Mouse (Mus musculus): Measurements from ENCODE around the gene Rgs7bp.
A peak's percentile ranks its signal among the peaks of the same experiment; 100 is the strongest.

Rgs7bp gene

DNA sequence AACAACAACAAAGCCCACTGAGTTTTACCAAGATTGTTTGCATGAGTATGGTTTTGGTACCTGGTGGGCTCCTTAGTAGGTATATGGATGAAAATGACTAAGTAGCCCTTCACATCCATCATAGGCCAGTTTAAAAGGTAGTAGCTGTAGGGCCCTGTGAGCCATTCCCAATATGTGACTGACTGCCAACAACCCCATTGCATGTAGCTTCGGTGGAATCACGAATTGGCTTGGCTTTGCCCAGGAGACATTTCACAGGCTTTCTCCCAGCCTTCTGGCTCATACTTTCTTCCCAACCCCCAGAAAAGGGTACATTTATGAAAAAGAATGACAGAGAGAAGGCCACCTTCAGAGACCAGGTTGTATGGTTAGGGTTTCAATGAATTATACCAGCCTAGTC lies 45.8 kb downstream of the Rgs7bp start:
- DNase-seq (ENCODE audit: low read depth, low spot score): no peak

DNA sequence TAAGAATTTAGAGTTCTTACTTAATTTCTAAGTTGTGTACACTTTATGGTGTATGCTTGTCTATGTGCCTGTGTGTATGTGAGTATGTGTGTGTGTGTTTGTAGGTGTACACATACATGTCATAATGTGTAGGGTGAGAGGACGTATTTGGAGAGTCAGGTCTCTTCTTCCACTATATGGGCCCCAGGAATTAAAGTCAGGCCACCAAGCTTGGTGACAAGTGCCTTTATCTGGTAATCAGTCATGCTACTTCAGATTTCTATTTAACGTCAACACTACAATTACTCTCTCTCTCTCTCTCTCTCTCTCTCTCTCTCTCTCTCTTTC lies 51.9 kb downstream of the Rgs7bp start:
- DNase-seq (ENCODE audit: low read depth, low spot score): no peak

DNA sequence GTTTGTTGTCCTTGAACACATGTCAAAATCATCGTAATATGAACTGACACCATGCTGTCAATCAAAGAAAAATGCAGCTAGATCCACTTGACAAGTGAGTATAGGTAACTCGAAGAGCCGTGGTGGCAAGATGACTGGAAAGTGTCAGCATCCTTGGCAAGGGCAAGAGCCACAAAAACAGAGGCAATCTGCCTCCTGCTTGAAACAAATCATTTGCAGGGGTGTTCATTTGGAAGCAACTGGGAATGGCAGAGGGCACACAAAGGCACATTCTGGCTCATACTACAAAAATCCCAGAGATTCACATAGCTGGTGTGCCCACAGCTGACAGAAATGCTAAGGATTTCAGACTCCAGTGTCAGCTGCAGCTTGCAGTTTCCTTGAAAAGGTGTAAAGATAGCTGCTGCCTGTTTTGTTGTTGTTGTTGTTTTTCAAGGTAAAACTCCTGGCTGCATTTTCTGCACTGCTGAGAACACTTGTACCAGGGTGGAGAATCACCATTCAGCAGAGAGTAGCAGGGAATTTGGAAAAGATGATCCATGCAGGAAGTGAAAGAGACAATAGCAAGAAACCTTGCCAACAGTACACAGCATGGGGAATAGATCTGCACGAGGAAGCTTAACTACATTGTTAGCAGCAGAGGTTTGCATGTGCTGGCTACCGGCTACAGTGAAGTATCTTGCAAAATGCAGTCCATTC lies 52.4 kb downstream of the Rgs7bp start:
- no peak for DNase-seq (ENCODE audit: low read depth, low spot score)

DNA sequence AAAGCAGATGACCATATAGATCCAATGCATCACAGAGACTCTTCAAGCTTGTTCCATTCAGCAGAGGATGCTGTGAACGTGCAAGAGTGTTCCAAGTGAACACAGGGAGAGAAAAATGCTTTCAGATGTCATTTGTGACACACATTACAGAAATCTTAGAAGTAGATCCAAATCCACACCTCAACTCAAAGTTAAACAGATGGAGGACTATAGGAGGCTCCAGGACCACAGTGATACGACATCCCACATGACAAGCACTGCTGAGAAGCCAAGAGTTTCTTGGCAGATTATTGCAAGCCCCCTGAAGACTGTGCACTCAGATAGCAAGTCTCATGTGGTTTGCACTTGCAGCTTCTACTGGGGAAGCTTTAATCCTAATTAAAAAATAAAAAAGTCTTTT lies 53.0 kb downstream of the Rgs7bp start:
- DNase-seq (ENCODE audit: low read depth, low spot score): no peak

DNA sequence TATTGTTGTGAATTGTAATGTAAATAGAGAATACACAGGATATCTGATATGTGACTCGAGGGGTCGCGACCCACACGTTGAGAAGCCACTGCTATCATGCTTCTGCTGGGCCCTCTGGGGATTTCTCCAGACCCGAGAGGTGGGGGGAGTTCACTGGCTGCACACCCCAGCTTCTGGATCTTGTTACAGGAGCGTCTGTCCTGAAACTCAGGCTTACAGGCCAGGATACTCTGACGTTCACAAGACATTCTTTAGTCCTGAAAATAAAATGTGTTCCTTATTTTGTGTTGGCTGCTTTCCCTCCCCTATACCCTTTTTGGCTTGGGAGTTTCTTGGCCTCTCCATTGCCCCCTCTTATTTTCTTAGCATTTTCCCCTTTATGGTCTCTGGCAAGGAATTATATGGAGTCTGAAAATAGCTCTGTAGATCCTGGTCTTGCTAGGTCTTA lies 65.9 kb downstream of the Rgs7bp start:
- DNase-seq (ENCODE audit: low read depth, low spot score): no peak

DNA sequence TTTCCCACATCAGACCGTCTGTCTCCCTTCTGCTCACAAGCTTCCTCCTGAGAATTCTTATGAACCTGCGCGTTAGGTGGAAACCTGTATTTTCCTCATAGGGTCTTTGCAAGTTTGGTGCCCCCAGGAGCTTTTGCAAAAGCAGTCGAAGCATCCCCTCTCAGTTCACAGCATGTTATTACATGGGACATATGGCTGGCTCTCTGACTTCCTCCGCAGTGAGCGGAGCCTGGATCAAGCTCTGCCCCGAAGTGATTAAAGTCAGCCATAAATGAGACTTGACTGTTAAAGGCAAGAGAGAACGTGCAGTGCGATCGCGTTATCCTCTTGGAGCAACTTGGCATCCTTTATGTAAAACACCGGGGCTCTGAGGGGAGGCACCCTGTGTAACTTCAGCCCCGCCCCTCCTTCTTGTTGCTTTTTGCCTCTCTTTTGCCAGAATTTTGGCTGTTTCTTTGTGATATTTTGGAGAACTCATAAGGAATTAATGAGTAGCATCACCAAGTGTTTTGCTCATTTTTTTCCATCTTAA lies 66.7 kb downstream of the Rgs7bp start:
- no peak for DNase-seq (ENCODE audit: low read depth, low spot score)

DNA sequence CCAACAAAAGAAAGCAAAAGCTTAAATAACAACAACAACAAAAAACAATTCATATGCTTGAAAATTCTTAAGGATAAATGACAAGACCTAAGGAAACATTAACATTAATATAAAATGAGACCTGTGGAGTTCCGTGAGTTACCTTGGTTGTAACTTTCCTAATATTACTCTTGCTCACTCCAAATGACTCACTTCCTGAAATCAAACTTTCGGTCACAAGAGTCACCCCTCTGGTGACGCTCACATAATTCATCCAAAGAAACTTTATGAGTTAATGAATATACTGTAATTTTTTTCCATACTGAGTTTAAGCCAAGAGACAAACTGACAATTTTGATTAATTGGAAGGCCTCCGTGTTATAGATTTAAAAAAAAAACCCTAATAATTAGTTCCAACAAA lies 69.0 kb downstream of the Rgs7bp start:
- no peak for DNase-seq (ENCODE audit: low read depth, low spot score)

DNA sequence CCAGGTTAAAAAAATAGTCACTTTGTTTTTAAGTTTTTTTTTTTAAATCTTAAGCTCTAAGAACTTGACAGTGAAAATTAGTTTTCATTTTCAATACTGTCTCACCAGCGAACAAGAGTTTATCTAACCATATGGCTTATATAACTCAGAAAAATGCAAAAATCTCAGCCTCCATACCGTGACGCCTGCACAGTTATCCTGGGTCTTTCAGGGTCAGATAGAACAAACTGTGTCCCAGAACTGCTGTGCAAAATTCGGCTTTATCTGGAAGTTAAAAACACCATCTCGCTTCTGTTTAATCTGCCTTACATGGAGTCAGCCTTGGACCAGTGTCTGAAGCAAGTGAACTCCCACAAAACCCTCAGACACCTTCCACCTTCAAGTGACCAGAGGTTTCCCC lies 70.7 kb downstream of the Rgs7bp start:
- DNase-seq (ENCODE audit: low read depth, low spot score): no peak

DNA sequence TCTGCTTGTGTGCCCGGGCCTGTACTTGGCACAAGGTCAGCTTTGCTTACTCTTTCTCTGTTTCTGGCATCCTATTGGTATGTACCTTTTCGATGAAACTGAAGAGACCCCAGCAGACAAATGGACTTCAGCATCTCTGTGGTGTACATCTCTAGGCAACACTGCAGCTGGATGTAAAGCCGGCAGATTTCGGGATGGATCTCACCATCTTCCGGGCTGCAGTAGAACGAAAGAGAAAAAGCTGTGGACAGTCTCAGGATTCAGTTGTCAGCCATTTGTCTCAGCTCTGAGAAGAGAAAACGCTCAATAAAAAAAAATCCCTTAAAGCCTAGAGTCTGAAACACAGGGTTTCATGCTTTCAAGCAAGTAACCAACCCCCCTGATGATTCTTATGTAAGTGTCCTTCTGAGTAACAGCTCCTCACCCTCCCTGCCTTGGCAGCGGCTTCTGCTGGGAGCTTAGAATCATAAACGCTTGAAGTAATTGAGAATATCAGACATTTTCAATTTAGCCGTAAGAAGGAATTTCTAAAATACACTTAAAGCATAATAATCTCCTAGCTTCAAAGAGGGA lies 71.9 kb downstream of the Rgs7bp start:
- peak; percentile 91 for DNase-seq (ENCODE audit: low read depth, low spot score)

DNA sequence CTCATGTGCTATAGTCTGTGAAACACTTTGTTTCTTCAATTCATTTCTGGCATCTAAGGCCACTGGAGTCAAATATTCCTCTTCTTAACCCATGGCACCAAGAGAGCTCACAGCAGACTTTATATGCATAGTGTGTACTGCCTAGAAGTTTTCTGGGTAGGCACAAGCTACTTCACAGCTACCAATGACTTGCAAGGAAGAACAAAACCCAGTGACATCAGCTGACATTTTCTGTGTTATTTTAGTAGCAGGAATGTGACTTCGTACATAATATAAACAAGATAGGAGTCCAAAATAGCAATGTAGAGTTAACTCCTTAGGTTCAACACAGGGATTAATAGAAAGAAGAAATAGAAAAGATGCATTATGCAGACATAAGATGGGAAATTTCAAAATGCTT lies 76.6 kb downstream of the Rgs7bp start:
- no peak for DNase-seq (ENCODE audit: low read depth, low spot score)

DNA sequence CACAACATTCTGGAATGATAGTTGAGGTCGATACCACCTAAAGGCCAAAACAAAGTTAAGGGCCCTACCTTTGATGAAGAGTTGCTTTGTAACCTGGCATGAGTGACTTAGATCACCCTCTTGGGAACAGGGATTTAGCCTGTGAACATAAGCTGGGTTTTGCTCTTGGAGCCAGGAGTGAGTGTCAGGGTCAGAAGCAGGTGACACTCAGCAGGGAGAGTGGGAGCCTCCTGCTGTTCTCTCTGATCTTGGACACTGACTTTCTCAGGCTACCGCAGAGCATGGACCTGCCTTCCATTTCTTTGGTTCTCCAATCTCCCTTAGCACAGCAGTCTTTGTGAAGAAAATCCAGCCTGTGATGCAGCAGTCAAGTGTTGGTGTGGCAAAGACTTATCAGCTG lies 87.2 kb downstream of the Rgs7bp start:
- no peak for DNase-seq (ENCODE audit: low read depth, low spot score)

DNA sequence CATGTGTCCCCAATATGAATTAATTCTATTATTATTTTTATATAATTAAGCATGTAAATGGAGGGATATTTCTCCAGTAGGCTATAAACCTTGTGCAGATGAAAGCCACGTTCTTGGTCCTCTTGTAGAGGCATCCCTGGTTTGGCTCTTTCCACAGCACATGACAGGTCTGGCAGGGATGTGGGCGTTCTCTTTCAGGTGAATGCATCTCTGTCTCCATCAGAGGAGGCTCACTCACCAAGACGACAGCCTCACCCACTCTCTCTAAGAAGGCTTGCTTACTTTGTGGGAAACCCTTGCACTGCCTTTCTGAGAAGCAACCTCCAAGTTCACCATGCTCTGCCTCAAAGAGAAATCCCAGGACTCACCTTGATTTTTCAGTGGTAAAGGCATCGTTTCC lies 91.0 kb downstream of the Rgs7bp start:
- no peak for DNase-seq (ENCODE audit: low read depth, low spot score)

DNA sequence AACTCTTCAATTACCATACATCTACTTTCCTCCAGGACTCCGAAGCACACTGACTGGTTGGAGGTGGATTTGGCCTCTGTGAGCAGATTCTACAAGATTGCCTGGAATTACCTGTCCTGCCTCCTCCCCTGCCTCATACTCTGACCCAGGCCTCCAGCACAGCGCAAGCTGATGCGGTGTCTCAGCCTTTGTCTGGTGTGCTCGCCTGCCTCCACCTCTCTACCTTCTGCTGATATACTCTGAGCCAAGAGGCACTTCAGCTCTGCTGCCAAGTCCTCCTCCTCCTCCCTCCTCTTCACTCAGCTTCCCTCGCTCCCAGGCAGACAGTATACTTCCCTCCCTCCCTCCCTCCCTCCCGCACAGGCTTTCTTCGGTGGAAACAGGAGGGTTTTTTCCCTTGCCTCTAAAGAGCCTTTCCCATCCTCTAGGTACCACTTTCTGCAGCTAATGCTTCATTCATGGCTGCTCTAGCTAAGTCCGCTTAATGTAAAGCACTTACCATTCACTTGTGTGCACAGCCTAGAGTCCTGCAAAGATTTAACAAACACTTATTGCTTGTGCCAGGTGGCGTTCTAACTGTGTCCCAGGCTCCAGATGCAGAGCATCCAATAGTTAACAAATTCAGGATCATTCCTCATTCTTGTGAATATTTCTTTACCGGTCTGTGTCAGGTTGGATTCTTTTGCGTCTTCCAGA lies 91.9 kb downstream of the Rgs7bp start:
- DNase-seq (ENCODE audit: low read depth, low spot score): peak; percentile 92

DNA sequence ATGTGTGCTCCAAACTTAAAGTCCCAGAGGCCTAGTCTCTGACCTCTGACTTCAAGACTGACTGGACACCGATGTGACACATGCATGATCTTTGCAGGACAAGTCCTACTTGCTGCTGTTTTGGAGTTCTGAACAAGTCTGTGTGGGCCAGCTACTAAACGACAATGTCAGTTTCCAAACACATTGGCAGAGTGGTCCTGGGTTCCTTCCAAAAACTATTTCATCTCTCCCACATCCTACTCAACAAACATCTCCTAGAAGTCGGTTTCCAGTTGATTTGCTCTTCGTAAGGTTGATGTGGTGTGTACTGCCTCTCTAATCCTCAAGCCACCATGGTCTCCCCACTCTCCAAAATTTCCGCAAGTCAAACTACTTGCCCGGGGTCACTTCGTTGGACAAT lies 92.6 kb downstream of the Rgs7bp start:
- no peak for DNase-seq (ENCODE audit: low read depth, low spot score)

DNA sequence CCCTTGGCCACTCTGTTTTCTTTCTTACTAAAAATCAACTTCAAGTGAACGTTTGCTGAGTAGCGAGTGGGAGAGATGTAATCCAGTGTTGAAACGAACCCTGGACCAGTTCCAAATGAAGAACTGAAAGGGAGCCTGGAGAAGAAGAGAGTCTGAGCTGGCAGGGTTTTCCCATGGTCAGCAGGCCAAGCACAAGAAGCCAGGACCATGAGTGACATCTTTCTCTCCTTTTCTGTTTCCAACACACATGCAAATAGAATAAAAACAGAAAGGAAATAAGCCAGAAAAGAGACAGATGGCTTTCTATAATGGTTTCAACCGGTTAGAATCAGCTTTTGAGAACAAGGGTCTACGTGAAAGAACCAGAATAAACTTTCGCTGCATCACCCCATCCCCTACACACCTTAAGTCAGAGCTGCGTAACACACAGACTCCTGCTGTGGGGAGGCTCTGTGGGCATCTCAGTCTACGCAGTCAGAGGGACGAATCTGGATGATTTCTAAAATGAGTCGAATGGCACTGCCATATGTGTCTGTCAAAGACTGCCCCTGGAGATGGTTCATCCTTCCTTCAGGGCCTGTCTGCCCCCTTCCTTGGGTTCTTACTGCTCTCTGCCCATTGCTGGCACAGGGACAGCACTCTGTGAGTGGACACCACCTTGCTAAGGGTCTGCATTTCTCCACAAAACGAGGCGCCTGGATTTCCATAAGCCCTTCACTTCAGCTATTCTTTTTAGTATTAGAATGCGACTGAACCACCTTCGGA lies 93.6 kb downstream of the Rgs7bp start:
- peak; percentile 62 for DNase-seq (ENCODE audit: low read depth, low spot score)

DNA sequence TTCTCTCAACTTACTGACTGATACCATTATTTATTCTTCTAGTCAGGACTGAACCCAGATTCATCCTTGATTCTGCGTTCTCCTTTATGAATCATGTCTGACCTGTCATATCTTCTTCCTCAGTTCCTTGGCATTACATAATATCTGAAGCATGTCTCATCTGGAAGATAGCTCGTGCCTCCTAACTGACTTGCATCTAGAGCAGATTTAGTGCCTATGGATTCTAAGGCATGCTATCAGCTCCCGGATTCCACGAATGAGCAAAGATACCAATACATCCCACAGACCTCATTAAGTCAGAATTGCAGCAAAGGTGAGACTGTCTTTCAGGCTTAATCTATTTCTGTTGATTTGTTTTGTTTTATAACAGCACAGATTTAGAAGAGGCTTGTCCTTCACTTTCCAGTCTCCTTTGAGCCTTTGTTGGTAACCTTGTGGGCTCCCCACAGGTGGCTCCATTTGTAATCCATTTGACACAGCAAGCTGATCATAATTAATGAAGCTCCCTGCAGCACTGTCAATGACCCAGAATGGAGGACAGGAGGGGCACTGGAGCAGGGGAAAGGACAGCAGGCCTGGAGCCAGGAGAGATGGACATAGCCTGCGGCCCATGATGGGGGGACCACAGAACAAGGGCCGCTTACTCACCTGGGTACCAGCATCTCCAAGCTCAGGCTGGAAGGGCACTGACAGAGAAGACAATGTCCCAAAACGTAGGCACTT lies 94.4 kb downstream of the Rgs7bp start:
- no peak for DNase-seq (ENCODE audit: low read depth, low spot score)

DNA sequence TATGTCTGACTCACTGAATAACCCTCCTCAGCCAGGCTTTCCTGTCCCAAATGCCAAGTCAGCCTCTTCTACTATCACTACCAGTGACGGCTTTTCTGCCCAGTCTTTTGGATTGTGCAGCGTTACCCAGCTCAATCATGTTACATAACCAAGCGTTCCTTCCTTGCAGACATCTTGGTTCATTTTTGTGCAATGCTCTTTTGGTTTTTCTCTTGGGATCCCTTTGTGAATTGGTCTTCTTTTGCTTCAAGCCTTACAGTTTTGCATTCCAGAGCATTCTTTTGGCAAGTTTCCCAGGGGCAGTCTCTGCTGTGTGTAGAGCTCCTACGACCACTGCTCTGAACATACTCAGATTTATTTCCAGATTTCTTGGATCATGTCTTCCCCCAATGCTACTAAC lies 95.0 kb downstream of the Rgs7bp start:
- DNase-seq (ENCODE audit: low read depth, low spot score): no peak

DNA sequence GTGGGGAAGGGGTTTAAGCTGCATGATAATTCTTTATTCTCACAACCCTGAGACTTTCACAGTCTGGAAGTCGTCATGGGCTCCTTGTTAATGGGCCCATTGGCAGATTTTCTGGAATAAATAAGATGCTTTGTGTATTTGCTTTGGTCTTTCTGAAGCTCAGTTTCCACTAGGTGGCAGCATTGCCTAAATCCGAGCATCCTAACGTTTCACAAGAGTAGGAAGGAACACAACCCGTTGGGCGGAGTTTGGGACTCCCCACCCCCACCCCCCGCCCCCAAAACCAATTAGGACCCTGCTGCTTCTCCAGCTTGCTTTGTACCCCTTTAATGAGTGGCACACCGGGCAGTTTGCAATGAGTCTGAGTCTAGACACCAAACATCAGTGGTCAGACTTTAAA lies 106.8 kb downstream of the Rgs7bp start:
- DNase-seq (ENCODE audit: low read depth, low spot score): peak; percentile 83

DNA sequence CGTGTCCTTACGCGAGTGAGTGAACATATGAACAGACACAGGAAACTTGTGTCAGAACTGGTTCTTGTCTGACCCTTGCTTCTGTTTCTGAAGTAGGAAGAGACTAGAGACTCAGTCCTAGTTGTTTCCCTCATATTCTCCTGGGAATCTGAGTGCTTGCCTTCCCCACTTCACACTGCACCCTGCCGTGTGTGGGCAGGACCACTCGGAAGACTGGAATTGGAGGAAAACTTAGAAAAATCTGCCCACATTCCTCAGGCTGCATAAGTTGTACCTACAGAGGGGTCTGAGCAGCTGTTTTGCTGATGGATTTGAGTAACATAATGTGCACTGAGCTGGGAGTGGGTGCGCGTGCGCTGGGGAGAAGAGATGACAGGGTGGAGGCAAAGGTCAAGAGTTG lies 114.2 kb downstream of the Rgs7bp start:
- no peak for DNase-seq (ENCODE audit: low read depth, low spot score)

DNA sequence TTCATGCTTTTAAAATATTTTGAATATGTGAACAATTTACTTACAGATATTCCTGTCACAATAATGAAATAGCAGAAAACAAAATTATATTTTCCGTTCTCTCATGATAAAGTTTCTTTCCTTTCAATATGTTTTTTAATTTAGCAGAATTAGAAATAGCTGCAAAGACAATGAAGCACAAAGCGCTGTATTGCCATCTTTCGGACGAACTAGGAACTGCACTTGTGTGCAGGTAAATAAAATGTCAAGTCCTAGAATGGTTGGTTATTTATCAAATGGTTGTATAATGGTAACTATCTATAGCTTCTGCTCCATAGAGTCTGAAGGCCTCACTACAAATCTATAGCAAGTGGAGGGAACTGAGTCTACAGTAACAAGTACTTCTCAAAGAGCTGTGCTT lies 114.9 kb downstream of the Rgs7bp start:
- DNase-seq (ENCODE audit: low read depth, low spot score): peak; percentile 55

DNA sequence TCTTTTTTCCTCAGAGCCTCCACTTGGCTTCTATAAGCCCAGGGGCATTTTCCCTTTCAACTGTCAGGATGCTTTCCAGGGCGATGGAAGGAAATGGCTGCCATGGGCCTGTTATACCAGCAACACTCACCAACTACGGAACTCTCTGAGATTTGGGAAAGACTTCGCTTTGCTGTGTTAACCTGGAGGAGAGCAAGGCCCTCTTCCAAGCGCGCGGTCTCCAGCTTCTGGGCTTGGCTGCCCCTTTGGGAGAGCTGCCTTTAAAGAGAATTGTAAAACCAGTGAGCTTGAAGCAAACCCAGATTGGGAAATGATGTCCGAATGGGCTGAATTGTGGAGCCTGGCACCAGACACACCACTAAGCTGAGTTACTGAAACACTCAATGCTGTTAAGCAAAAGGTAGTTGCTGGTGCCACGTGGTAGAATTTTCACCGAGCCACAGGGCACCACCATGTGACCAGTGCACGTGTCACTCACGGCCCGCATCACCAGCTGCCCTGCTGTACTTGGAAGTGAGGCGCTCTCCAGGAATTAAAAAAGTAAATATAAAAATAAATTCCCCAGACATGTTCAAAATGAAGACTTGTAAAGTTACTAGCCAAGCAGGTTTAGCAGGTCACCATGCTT lies 115.7 kb downstream of the Rgs7bp start:
- no peak for DNase-seq (ENCODE audit: low read depth, low spot score)
